Mouse (Mus musculus) intestine, embryonic 16.5 days (tissue): ENCODE measurements around the gene Mif4gd. TPM values are rescaled to one million over a fixed set of nuclear protein-coding genes. Genes with fewer than 3 reads are reported as not detected.

Source experiments
- ATAC-seq: fragments of 200-750 bp; cut with Nextera tagmentation; 2 replicates; pipeline ENCODE4 v1.8.0; 2017; ENCODE audit warnings: moderate TSS enrichment, moderate library complexity
- H3K27ac ChIP-seq: fragments of 300-500 bp; sonication (generic); 2 replicates; pipeline ENCODE4 v1.5.1; 2014; ENCODE audit warnings: mild to moderate bottlenecking, low read length
- H3K27me3 ChIP-seq: fragments of 300-500 bp; sonication (generic); replicated peaks from 2 replicates; pipeline ENCODE4 v1.6.1; 2014; ENCODE audit warnings: low read length, control low read depth, mixed read lengths; ENCODE audit not compliant: control insufficient read depth, insufficient read depth
- H3K36me3 ChIP-seq: fragments of 300-500 bp; sonication (generic); 2 replicates; pipeline ENCODE4 v1.6.1; 2014; ENCODE audit warnings: low read length, control low read depth; ENCODE audit not compliant: control insufficient read depth, insufficient read depth
- H3K4me1 ChIP-seq: fragments of 300-500 bp; sonication (generic); 2 replicates; pipeline ENCODE4 v1.6.1; 2014; ENCODE audit warnings: low read length, control low read depth, mixed read lengths; ENCODE audit not compliant: control insufficient read depth, insufficient read depth
- H3K4me2 ChIP-seq: fragments of 300-500 bp; sonication (generic); 2 replicates; pipeline ENCODE4 v1.6.1; 2014; ENCODE audit warnings: low read depth, low read length, control low read depth
- H3K4me3 ChIP-seq: fragments of 300-500 bp; sonication (generic); 2 replicates; pipeline ENCODE4 v1.5.1; 2014; ENCODE audit warnings: mild to moderate bottlenecking, low read length
- H3K9ac ChIP-seq: fragments of 300-500 bp; sonication (generic); 2 replicates; pipeline ENCODE4 v1.6.1; 2014; ENCODE audit warnings: low read depth, low read length
- H3K9me3 ChIP-seq: fragments of 300-500 bp; sonication (generic); 2 replicates; pipeline ENCODE4 v1.6.1; 2016; ENCODE audit warnings: low read length, control low read depth; ENCODE audit not compliant: control insufficient read depth
- WGBS: fragments of 180-500 bp; shearing (Covaris S2); extraction: QIAGEN DNeasy Blood & Tissue Kit; methylation state at CpG from one replicate; pipeline ENCODE4 v1.1.7; 2014; 5-methylcytosine and 5-hydroxymethylcytosine counted together
- polyA plus RNA-seq: library from polyadenylated mRNA; unstranded; fragments of >200 nt; fragmentation: Nextera tagmentation; extraction: Ambion mirVana; gene quantifications from 2 replicates; pipeline ENCODE4 v1.2.1, GENCODE M21; 2015

The Mif4gd gene
- polyA plus RNA-seq, 1 experiment from 2014 or later, result 34.5 TPM

GRCm38 (mm10) chr11:115595209-115595608 is 17.6 kb downstream of the Mif4gd start:
- Histone ChIP-seq H3K27ac (no peak overlapping the region), H3K4me1 (no peaks in the 10 kb centered on the region), H3K36me3 (peaks cover 21% of the 10 kb centered on the region), H3K27me3 (no peaks in the 10 kb centered on the region), H3K9ac (no peak overlapping the region), H3K4me2 (no peak overlapping the region), H3K4me3 (no peak overlapping the region), H3K9me3 (no peaks in the 10 kb centered on the region)
- no peak for ATAC-seq
- WGBS, result 96% methylated on average over 3 of the region's 3 CpGs

- ATAC-seq, result no peak
- Histone ChIP-seq H3K27ac (no peak overlapping the region), H3K4me3 (no peak overlapping the region), H3K9me3 (no peaks in the 10 kb centered on the region), H3K9ac (no peak overlapping the region), H3K4me2 (no peak overlapping the region), H3K36me3 (peaks cover 45% of the 10 kb centered on the region), H3K27me3 (no peaks in the 10 kb centered on the region), H3K4me1 (no peaks in the 10 kb centered on the region)
- WGBS, result 83% methylated on average over 2 of the region's 2 CpGs
These were observed 22.2 kb downstream of the Mif4gd start for GRCm38 (mm10) chr11:115590526-115591075.

- Histone ChIP-seq H3K9ac (no peak overlapping the region), H3K4me1 (no peaks in the 10 kb centered on the region), H3K4me3 (no peak overlapping the region), H3K4me2 (no peak overlapping the region), H3K27ac (no peak overlapping the region), H3K9me3 (no peaks in the 10 kb centered on the region), H3K27me3 (no peaks in the 10 kb centered on the region), H3K36me3 (peaks cover 50% of the 10 kb centered on the region)
- 85% methylated on average over 9 of the region's 9 CpGs for WGBS
- no peak for ATAC-seq
These were observed 24.8 kb downstream of the Mif4gd start for GRCm38 (mm10) chr11:115587984-115588383.

GRCm38 (mm10) chr11:115586403-115586802 is 26.4 kb downstream of the Mif4gd start:
- Histone ChIP-seq H3K36me3 (peaks cover 44% of the 10 kb centered on the region), H3K9ac (no peak overlapping the region), H3K4me1 (no peaks in the 10 kb centered on the region), H3K4me2 (no peak overlapping the region), H3K27me3 (no peaks in the 10 kb centered on the region), H3K4me3 (no peak overlapping the region), H3K27ac (no peak overlapping the region), H3K9me3 (no peaks in the 10 kb centered on the region)
- 90% methylated on average over 9 of the region's 9 CpGs for WGBS
- no peak for ATAC-seq

- Histone ChIP-seq H3K27me3 (no peaks in the 10 kb centered on the region), H3K4me3 (no peak overlapping the region), H3K9me3 (no peaks in the 10 kb centered on the region), H3K4me2 (no peak overlapping the region), H3K9ac (no peak overlapping the region), H3K36me3 (peaks cover 44% of the 10 kb centered on the region), H3K27ac (no peak overlapping the region), H3K4me1 (no peaks in the 10 kb centered on the region)
- 80% methylated on average over 7 of the region's 7 CpGs for WGBS
- no peak for ATAC-seq
These were observed 27.1 kb downstream of the Mif4gd start for GRCm38 (mm10) chr11:115585573-115586100.

GRCm38 (mm10) chr11:115584376-115585073 is 28.2 kb downstream of the Mif4gd start:
- H3K27me3 ChIP-seq, result no peaks in the 10 kb centered on the region
- no peaks in the 10 kb centered on the region for H3K9me3 ChIP-seq
- no peak overlapping the region for H3K9ac ChIP-seq
- no peak overlapping the region for H3K27ac ChIP-seq
- H3K36me3 ChIP-seq, result peaks cover 43% of the 10 kb centered on the region
- no peaks in the 10 kb centered on the region for H3K4me1 ChIP-seq
- H3K4me2 ChIP-seq, result no peak overlapping the region
- WGBS, result 84% methylated on average over 10 of the region's 10 CpGs
- no peak for ATAC-seq
- H3K4me3 ChIP-seq, result no peak overlapping the region

- Histone ChIP-seq H3K4me2 (no peak overlapping the region), H3K9ac (no peak overlapping the region), H3K27me3 (no peaks in the 10 kb centered on the region), H3K27ac (no peak overlapping the region), H3K4me3 (no peak overlapping the region), H3K9me3 (no peaks in the 10 kb centered on the region), H3K36me3 (peaks cover 45% of the 10 kb centered on the region), H3K4me1 (no peaks in the 10 kb centered on the region)
- no peak for ATAC-seq
- 74% methylated on average over 10 of the region's 10 CpGs for WGBS
These were observed 29.7 kb downstream of the Mif4gd start for GRCm38 (mm10) chr11:115582913-115583606.

- ATAC-seq, result no peak
- Histone ChIP-seq H3K27me3 (no peaks in the 10 kb centered on the region), H3K4me2 (no peak overlapping the region), H3K4me3 (no peak overlapping the region), H3K9me3 (no peaks in the 10 kb centered on the region), H3K36me3 (peaks cover 19% of the 10 kb centered on the region), H3K4me1 (no peaks in the 10 kb centered on the region), H3K9ac (no peak overlapping the region), H3K27ac (no peak overlapping the region)
These were observed 33.7 kb downstream of the Mif4gd start for GRCm38 (mm10) chr11:115579080-115579479.

- Histone ChIP-seq H3K4me1 (peaks cover 12% of the 10 kb centered on the region), H3K4me3 (peak overlapping the region; percentile 88), H3K27me3 (no peaks in the 10 kb centered on the region), H3K4me2 (peak overlapping the region; percentile 74), H3K27ac (no peak overlapping the region), H3K9ac (peak overlapping the region; percentile 79), H3K36me3 (peaks cover 16% of the 10 kb centered on the region), H3K9me3 (no peaks in the 10 kb centered on the region)
- ATAC-seq, result no peak
- 16% methylated on average over 7 of the region's 7 CpGs for WGBS
These were observed 47.8 kb downstream of the Mif4gd start for GRCm38 (mm10) chr11:115564961-115565360.
